Mouse (Mus musculus) neural tube, embryonic 15.5 days (tissue): ENCODE data around the gene Aurka. TPM values are rescaled to one million over a fixed set of nuclear protein-coding genes. Genes with fewer than 3 reads are reported as not detected.

ENCODE experiments used
- ATAC-seq: fragments of 200-750 bp; cut with Nextera tagmentation; 2 replicates; pipeline ENCODE4 v1.8.0; 2017; ENCODE audit warnings: mild to moderate bottlenecking, moderate TSS enrichment, moderate library complexity; ENCODE audit not compliant: low FRiP score
- H3K27ac ChIP-seq: fragments of 300-500 bp; sonication (generic); replicated peaks from 2 replicates; pipeline ENCODE4 v1.5.1; 2015; ENCODE audit warnings: mild to moderate bottlenecking, inconsistent platforms
- H3K27me3 ChIP-seq: fragments of 300-500 bp; sonication (generic); replicated peaks from 2 replicates; pipeline ENCODE4 v1.6.1; 2015; ENCODE audit warnings: inconsistent platforms
- H3K36me3 ChIP-seq: fragments of 300-500 bp; sonication (generic); 2 replicates; pipeline ENCODE4 v1.6.1; 2015; ENCODE audit warnings: inconsistent platforms
- H3K4me1 ChIP-seq: fragments of 300-500 bp; sonication (generic); 2 replicates; pipeline ENCODE4 v1.6.1; 2015; ENCODE audit warnings: inconsistent platforms
- H3K4me2 ChIP-seq: fragments of 300-500 bp; sonication (generic); 2 replicates; pipeline ENCODE4 v1.6.1; 2015; ENCODE audit warnings: inconsistent platforms, mild to moderate bottlenecking, moderate library complexity
- H3K4me3 ChIP-seq: fragments of 300-500 bp; sonication (generic); replicated peaks from 2 replicates; pipeline ENCODE4 v1.5.1; 2015; ENCODE audit warnings: mild to moderate bottlenecking, inconsistent platforms
- H3K9ac ChIP-seq: fragments of 300-500 bp; sonication (generic); replicated peaks from 2 replicates; pipeline ENCODE4 v1.6.1; 2015; ENCODE audit warnings: mild to moderate bottlenecking, inconsistent platforms
- H3K9me3 ChIP-seq: fragments of 300-500 bp; sonication (generic); replicated peaks from 2 replicates; pipeline ENCODE4 v1.6.1; 2016; ENCODE audit warnings: inconsistent platforms
- WGBS: fragments of 180-500 bp; shearing (Covaris S2); methylation state at CpG from one replicate; pipeline ENCODE4 v1.1.7; 2015; ENCODE audit warnings: mixed read lengths; 5-methylcytosine and 5-hydroxymethylcytosine counted together
- polyA plus RNA-seq: library from polyadenylated mRNA; unstranded; fragments of >200 nt; fragmentation: Nextera tagmentation; extraction: Ambion mirVana; gene quantifications from 2 replicates; pipeline ENCODE4 v1.2.1, GENCODE M21; 2015

Aurka gene
- polyA plus RNA-seq, 1 experiment from 2014 or later: 11.7 TPM

DNA sequence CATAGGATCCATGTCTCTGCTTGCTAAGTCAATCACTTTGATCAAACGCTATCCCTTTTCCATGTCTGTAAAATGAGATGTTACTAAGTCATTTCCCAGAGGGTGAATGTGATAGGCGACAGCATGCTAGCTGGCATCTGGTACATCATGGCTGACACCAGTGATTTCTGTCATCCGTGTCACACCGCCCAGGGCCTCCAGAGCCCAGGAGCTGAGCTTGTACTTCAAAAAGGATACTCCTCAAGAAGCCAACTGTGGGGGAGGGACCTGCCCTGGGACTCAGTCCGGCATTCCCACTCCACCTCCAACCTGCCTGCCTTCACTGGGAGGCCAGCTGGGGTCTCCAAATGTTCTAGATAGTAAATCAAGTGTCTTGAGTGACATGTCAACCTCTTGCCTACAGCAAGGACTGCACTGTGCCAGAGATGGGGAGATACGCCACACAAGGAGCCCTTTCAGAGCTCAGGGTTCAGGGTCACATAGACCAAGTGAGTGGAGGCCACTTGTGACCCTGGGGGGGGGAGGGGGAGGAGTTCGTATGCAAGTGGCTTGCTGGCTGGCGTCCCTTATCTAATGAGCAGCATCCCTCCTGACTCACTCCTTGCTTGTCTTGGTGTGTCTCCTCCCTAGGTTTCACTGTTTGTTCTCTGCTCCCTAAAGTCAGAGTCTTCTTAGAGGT, 23.3 kb downstream of the Aurka start:
- WGBS: 59% methylated on average over 8 of the region's 8 CpGs

GRCm38 (mm10) chr2:172346034-172346929, 24.1 kb downstream of the Aurka start:
- WGBS: 10% methylated on average over 31 of the region's 31 CpGs
- peak; percentile 9; the same call in 1 of the 2 replicates for ATAC-seq
- H3K4me2 ChIP-seq: peak overlapping the region; percentile 99
- H3K9me3 ChIP-seq: no peaks in the 10 kb centered on the region
- no peaks in the 10 kb centered on the region for H3K27me3 ChIP-seq
- H3K9ac ChIP-seq: peak overlapping the region; percentile 60
- no peaks in the 10 kb centered on the region for H3K36me3 ChIP-seq
- H3K4me1 ChIP-seq: peaks cover 40% of the 10 kb centered on the region
- peak overlapping the region; percentile 65 for H3K27ac ChIP-seq
- peak overlapping the region; percentile 68 for H3K4me3 ChIP-seq

More for the DNA sequence above, 23.3 kb downstream of the Aurka start:
- Histone ChIP-seq H3K9ac (no peak overlapping the region), H3K4me3 (no peak overlapping the region), H3K4me2 (peak overlapping the region; percentile 99), H3K36me3 (no peaks in the 10 kb centered on the region), H3K9me3 (no peaks in the 10 kb centered on the region), H3K27me3 (no peaks in the 10 kb centered on the region), H3K4me1 (peaks cover 40% of the 10 kb centered on the region), H3K27ac (no peak overlapping the region)
- ATAC-seq: no peak

- Histone ChIP-seq H3K4me1 (peaks cover 40% of the 10 kb centered on the region), H3K27me3 (no peaks in the 10 kb centered on the region), H3K9ac (peak within 1 kb of the TSS; percentile 60), H3K27ac (peak within 1 kb of the TSS; percentile 70), H3K4me3 (peak within 1 kb of the TSS; percentile 68), H3K36me3 (no peaks in the 10 kb centered on the region), H3K4me2 (peak within 1 kb of the TSS; percentile 99), H3K9me3 (no peaks in the 10 kb centered on the region)
- ATAC-seq: peak; percentile 96
- 1% methylated on average over 34 of the region's 35 CpGs for WGBS
Observed at GRCm38 (mm10) chr2:172345258-172345738, 25.0 kb downstream of the Aurka start, which contains the start of gene Fam210b. TSS of gene Fam210b (plus strand) at chr2:172345565.

- 38% methylated on average over 5 of the region's 5 CpGs for WGBS
- Histone ChIP-seq H3K27me3 (no peaks in the 10 kb centered on the region), H3K9me3 (no peaks in the 10 kb centered on the region), H3K4me3 (peak overlapping the region; percentile 68), H3K4me2 (peak overlapping the region; percentile 99), H3K36me3 (no peaks in the 10 kb centered on the region), H3K27ac (peak overlapping the region; percentile 70), H3K9ac (no peak overlapping the region), H3K4me1 (peaks cover 39% of the 10 kb centered on the region)
- ATAC-seq: no peak; the same call in 1 of the 2 replicates
Observed at GRCm38 (mm10) chr2:172344669-172345068, 25.7 kb downstream of the Aurka start.

GRCm38 (mm10) chr2:172343751-172344150, 26.6 kb downstream of the Aurka start:
- Histone ChIP-seq H3K9ac (no peak overlapping the region), H3K4me2 (no peak overlapping the region), H3K4me1 (peaks cover 30% of the 10 kb centered on the region), H3K27me3 (no peaks in the 10 kb centered on the region), H3K27ac (no peak overlapping the region), H3K9me3 (no peaks in the 10 kb centered on the region), H3K36me3 (no peaks in the 10 kb centered on the region), H3K4me3 (no peak overlapping the region)
- WGBS: 87% methylated on average over 7 of the region's 7 CpGs
- ATAC-seq: no peak

GRCm38 (mm10) chr2:172341606-172342005, 28.7 kb downstream of the Aurka start:
- Histone ChIP-seq H3K9ac (no peak overlapping the region), H3K27ac (no peak overlapping the region), H3K4me1 (peaks cover 19% of the 10 kb centered on the region), H3K9me3 (no peaks in the 10 kb centered on the region), H3K4me2 (no peak overlapping the region), H3K4me3 (no peak overlapping the region), H3K27me3 (no peaks in the 10 kb centered on the region), H3K36me3 (no peaks in the 10 kb centered on the region)
- ATAC-seq: no peak
- 38% methylated on average over 5 of the region's 5 CpGs for WGBS

- Histone ChIP-seq H3K4me1 (peaks cover 12% of the 10 kb centered on the region), H3K36me3 (no peaks in the 10 kb centered on the region), H3K27ac (no peak overlapping the region), H3K4me3 (no peak overlapping the region), H3K27me3 (no peaks in the 10 kb centered on the region), H3K9ac (no peak overlapping the region), H3K9me3 (no peaks in the 10 kb centered on the region), H3K4me2 (no peak overlapping the region)
- 38% methylated on average over 3 of the region's 3 CpGs for WGBS
- no peak for ATAC-seq
Observed at GRCm38 (mm10) chr2:172340936-172341335, 29.4 kb downstream of the Aurka start.

GRCm38 (mm10) chr2:172338206-172338942, 32.0 kb downstream of the Aurka start:
- Histone ChIP-seq H3K4me1 (no peaks in the 10 kb centered on the region), H3K4me3 (no peak overlapping the region), H3K27ac (no peak overlapping the region), H3K27me3 (no peaks in the 10 kb centered on the region), H3K36me3 (no peaks in the 10 kb centered on the region), H3K9me3 (no peaks in the 10 kb centered on the region), H3K9ac (no peak overlapping the region), H3K4me2 (no peak overlapping the region)
- 74% methylated on average over 19 of the region's 19 CpGs for whole genome bisulfite sequencing
- ATAC-seq: no peak

GRCm38 (mm10) chr2:172329179-172329578, 41.2 kb downstream of the Aurka start:
- peaks cover 4% of the 10 kb centered on the region; the same call in 1 of the 2 replicates for H3K4me1 ChIP-seq
- H3K4me2 ChIP-seq: peak overlapping the region; percentile 55
- no peaks in the 10 kb centered on the region for H3K36me3 ChIP-seq
- peak; percentile 88; the same call in 1 of the 2 replicates for ATAC-seq
- H3K9ac ChIP-seq: no peak overlapping the region
- WGBS: 6% methylated on average over 13 of the region's 13 CpGs
- 0 out of 2 replicates have a peak overlapping the region, but pooled peaks have one; percentile 15 for H3K4me3 ChIP-seq
- no peaks in the 10 kb centered on the region for H3K9me3 ChIP-seq
- H3K27ac ChIP-seq: no peak overlapping the region
- H3K27me3 ChIP-seq: peaks cover 18% of the 10 kb centered on the region

DNA sequence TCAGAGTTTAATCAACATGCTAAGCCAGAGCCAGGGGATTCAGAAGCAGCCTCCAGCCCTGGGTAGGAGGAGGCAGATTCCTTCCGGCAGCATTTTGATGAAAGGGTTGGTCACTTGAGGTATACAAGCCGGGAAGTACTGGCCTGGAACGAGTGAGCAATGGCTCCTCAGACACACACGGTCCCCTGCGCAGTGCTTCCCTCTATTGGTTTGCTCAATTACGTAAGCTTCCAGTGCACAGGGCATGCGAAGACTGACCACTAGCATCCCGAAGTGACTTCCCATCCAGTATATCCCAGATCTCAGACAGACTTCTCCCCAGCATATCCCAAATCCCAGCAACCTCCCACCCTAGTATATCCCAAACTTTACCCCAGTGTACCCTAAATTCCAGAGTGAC, 42.1 kb downstream of the Aurka start:
- no peak overlapping the region for H3K4me2 ChIP-seq
- peaks cover 18% of the 10 kb centered on the region for H3K27me3 ChIP-seq
- H3K9ac ChIP-seq: no peak overlapping the region
- no peaks in the 10 kb centered on the region for H3K9me3 ChIP-seq
- no peak for ATAC-seq
- peaks cover 4% of the 10 kb centered on the region; the same call in 1 of the 2 replicates for H3K4me1 ChIP-seq
- H3K27ac ChIP-seq: no peak overlapping the region
- 52% methylated on average over 8 of the region's 8 CpGs for WGBS
- H3K36me3 ChIP-seq: no peaks in the 10 kb centered on the region
- no peak overlapping the region for H3K4me3 ChIP-seq

GRCm38 (mm10) chr2:172320878-172321277, 49.5 kb downstream of the Aurka start:
- no peak overlapping the region for H3K27ac ChIP-seq
- H3K9ac ChIP-seq: no peak overlapping the region
- no peak for ATAC-seq
- H3K4me1 ChIP-seq: no peaks in the 10 kb centered on the region
- 24% methylated on average over 9 of the region's 9 CpGs for WGBS
- H3K27me3 ChIP-seq: peaks cover 11% of the 10 kb centered on the region; the same call in 1 of the 2 replicates
- no peak overlapping the region for H3K4me2 ChIP-seq
- H3K36me3 ChIP-seq: no peaks in the 10 kb centered on the region
- H3K4me3 ChIP-seq: no peak overlapping the region
- H3K9me3 ChIP-seq: no peaks in the 10 kb centered on the region
